Mouse (Mus musculus): ENCODE results near the gene Ndufaf2. TPM values are rescaled to one million over a fixed set of nuclear protein-coding genes. Genes with fewer than 3 reads are reported as not detected.
A peak's percentile ranks its signal among the peaks of the same experiment; 100 is the strongest.

The Ndufaf2 gene
- polyA plus RNA-seq (2012; rRNA removed) = 0.84 and 0.94 TPM in 2 replicates

DNA sequence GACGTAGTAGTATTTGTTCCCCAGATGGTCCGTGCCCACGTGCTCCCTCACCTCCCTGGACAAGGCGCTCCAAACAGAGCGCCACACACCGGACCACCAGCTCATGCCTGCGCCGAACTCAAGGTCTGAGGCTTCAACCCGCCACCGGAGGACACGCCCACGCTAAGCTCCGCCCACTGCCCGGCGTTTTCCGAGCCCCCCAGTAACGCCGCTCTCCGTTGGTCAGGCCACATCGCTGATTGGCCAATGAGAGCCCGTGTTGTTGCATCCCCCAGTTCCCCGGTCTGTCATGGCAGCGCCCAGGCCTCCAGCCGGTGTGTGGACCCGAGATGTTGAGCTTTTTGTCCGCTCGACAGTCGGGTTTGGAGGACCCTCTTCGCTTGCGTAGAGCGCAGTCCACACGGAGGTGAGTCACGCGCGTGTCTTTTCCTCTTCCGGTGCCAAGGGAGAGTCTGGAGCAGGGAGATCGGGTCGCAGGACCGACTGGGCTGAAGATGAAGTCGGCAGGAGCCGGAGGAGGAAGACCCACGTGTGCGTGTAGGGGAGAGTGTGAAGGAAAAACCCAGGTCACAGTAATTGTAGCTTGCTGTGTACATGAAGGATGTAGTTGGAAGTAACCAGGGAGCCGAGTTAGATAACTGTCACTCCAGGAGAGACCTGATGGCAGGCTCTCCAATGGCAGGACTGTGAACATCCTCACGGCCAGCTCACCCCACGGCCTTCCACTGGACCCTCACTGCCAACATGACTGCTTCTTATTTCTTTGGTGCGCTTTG is at the start of gene Ndufaf2, which contains the start of gene Ercc8:
Ndufaf2 (minus strand) TSS at position 159 of the 776 bp plus-strand sequence.
Ercc8 (plus strand) TSS at position 267 of the 776 bp plus-strand sequence.
- no peak within 1 kb of the TSS for H3K27ac ChIP-seq (ENCODE audit: insufficient read depth, low read depth, low read length)
- no peak for TF ChIP-seq CTCF (IDR thresholded peaks at IDR 0.05; ENCODE audit: extremely low read depth, insufficient read length, insufficient replicate concordance, low read depth, low read length)
- TF ChIP-seq POLR2A (IDR thresholded peaks at IDR 0.05; ENCODE audit: low read depth, low read length) = peak; percentile 32; the same call in 1 of the 2 replicates
- under 1% methylated on average over 47 of the region's 47 CpGs for WGBS

DNA sequence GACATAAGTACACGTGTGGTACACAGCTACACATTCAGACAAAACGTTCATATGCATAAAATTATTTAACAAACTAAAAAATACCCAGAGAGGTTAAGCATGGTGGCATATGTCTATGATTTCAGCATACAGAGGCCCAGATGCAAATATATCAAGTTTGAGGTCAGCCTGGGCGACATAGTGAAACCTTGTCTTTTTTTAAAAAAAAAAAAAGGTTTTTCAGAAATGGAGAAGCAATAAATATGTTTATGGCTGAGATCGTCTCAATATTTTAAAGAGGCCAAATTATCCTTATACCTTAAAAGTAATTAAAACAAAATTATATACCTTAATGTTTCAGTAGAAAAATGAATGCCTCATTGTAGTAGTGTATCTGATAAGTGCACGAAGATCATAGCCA is 49.7 kb upstream of the Ndufaf2 start:
- Histone ChIP-seq H3K36me3 (ENCODE audit: control insufficient read depth, insufficient read depth, low read length) (no peaks in the 10 kb centered on the region), H3K27me3 (ENCODE audit: control insufficient read depth, insufficient read depth, low read length) (no peaks in the 10 kb centered on the region), H3K27ac (ENCODE audit: insufficient read depth, low read depth, low read length) (no peak overlapping the region), H3K4me1 (ENCODE audit: control insufficient read depth, insufficient read depth, insufficient read length, low read length) (peaks cover 6% of the 10 kb centered on the region; the same call in 1 of the 2 replicates), H3K4me3 (ENCODE audit: low read depth, low read length) (no peak overlapping the region)
- 77% methylated on average over 5 of the region's 5 CpGs for WGBS
- TF ChIP-seq CTCF (IDR thresholded peaks at IDR 0.05; ENCODE audit: extremely low read depth, insufficient read length, insufficient replicate concordance, low read depth, low read length) = no peak
- no peak for TF ChIP-seq POLR2A (IDR thresholded peaks at IDR 0.05; ENCODE audit: low read depth, low read length)

More for the DNA sequence above, at the start of gene Ndufaf2, which contains the start of gene Ercc8:
- Histone ChIP-seq H3K4me1 (ENCODE audit: control insufficient read depth, insufficient read depth, insufficient read length, low read length) (peaks cover 7% of the 10 kb centered on the region; the same call in 1 of the 2 replicates), H3K27me3 (ENCODE audit: control insufficient read depth, insufficient read depth, low read length) (no peaks in the 10 kb centered on the region), H3K4me3 (ENCODE audit: low read depth, low read length) (peak within 1 kb of the TSS; percentile 96), H3K36me3 (ENCODE audit: control insufficient read depth, insufficient read depth, low read length) (peaks cover 4% of the 10 kb centered on the region; the same call in 1 of the 2 replicates)

DNA sequence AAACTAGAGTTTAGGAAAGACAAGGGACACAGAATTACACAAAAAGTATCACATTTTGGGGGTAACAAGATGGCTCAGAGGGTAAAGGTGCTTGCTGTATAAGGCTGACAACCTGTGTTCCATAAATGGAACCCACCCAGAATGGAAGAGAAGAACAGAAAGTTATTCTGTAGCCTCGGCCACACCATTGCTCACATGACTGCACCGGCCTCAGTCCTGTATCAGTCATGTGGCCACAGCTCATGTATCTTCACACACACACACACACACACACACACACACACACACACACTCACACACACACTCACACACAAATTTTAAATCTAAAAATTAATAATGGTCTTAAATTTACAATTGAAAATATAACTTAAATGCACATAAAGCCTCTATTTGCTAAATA is 49.0 kb upstream of the Ndufaf2 start:
- 92% methylated on average over 2 of the region's 2 CpGs for WGBS
- H3K4me1 ChIP-seq (ENCODE audit: control insufficient read depth, insufficient read depth, insufficient read length, low read length) = peaks cover 5% of the 10 kb centered on the region; the same call in 1 of the 2 replicates
- no peak overlapping the region for H3K4me3 ChIP-seq (ENCODE audit: low read depth, low read length)
- no peak overlapping the region for H3K27ac ChIP-seq (ENCODE audit: insufficient read depth, low read depth, low read length)
- H3K27me3 ChIP-seq (ENCODE audit: control insufficient read depth, insufficient read depth, low read length) = no peaks in the 10 kb centered on the region
- TF ChIP-seq POLR2A (IDR thresholded peaks at IDR 0.05; ENCODE audit: low read depth, low read length) (no peak), CTCF (IDR thresholded peaks at IDR 0.05; ENCODE audit: extremely low read depth, insufficient read length, insufficient replicate concordance, low read depth, low read length) (no peak)
- no peaks in the 10 kb centered on the region for H3K36me3 ChIP-seq (ENCODE audit: control insufficient read depth, insufficient read depth, low read length)

DNA sequence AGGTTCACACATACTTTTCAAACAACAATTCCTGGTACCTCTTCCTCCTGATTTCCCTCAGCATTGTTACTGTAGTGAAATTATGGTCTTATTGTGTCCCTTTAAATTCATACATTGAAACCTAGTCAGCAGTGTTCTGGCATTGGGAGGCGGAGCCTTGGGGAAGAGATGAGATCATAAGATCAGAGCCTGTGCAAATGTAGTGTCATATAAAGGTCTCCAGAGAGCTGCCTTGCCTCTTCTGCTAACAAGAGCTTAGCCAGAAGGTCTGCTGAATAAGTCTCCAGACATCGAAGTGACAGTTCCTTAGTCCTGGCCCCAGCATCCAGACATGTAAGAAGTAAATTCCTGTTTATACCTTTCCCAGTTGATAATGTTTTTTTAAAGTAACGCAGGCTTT is 46.4 kb upstream of the Ndufaf2 start:
- no peak for TF ChIP-seq POLR2A (IDR thresholded peaks at IDR 0.05; ENCODE audit: low read depth, low read length)
- TF ChIP-seq CTCF (IDR thresholded peaks at IDR 0.05; ENCODE audit: extremely low read depth, insufficient read length, insufficient replicate concordance, low read depth, low read length) = no peak
- WGBS = 75% methylated on average over 3 of the region's 3 CpGs
- H3K27ac ChIP-seq (ENCODE audit: insufficient read depth, low read depth, low read length) = no peak overlapping the region
- no peaks in the 10 kb centered on the region; the same call in 1 of the 2 replicates for H3K4me1 ChIP-seq (ENCODE audit: control insufficient read depth, insufficient read depth, insufficient read length, low read length)
- H3K27me3 ChIP-seq (ENCODE audit: control insufficient read depth, insufficient read depth, low read length) = no peaks in the 10 kb centered on the region
- H3K36me3 ChIP-seq (ENCODE audit: control insufficient read depth, insufficient read depth, low read length) = no peaks in the 10 kb centered on the region
- no peak overlapping the region for H3K4me3 ChIP-seq (ENCODE audit: low read depth, low read length)

DNA sequence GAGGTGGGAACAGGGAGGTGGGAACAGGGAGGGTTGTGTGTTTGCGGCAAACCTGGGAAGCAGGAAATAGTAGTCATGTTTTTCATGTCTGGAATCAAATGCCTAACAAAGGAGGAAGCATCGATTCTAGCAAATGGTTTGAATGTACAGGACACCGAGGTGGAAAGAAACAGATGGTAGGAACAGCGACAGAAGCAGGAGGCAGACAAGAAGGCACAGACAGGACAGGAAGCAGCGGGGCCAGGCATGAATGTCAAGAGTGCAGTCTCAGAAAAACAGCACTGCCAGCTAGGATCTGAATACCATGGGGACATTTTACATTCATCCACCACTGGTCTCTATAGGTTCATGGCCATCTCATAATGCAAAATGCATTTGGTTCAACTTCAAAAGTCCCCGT is 37.1 kb upstream of the Ndufaf2 start:
- TF ChIP-seq CTCF (IDR thresholded peaks at IDR 0.05; ENCODE audit: extremely low read depth, insufficient read length, insufficient replicate concordance, low read depth, low read length) = no peak
- no peak for TF ChIP-seq POLR2A (IDR thresholded peaks at IDR 0.05; ENCODE audit: low read depth, low read length)
- WGBS = 92% methylated on average over 6 of the region's 6 CpGs

DNA sequence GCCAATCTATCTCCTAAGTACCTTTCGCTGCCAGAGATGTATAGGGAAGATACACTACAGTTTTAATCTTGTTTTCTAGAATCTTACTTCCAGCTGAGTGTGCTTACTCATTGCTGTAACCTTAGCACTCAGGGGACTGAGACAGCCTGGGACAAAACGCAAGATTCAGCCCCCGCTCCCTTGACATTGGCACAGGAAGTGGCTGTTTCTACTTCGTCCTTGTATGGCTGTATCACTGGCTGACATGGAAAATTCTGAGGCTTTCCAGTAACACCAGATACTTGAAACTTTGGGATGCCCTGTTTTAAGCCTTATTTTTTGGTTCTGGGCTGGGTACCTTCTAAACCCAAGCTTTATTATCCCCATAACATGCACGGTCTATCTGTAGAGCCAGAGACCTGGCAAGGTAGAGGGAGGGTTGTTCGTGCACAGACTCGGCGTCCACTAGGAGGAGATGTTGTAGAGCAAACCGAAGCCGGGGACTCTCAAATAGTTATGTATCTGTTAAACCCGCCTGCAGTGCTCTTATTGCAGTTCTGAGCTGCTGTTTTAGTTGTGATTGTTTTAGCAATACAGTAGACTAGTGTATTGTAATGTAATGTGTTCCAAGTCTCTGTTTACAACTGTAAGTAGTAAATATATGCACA is 32.8 kb upstream of the Ndufaf2 start:
- TF ChIP-seq POLR2A (IDR thresholded peaks at IDR 0.05; ENCODE audit: low read depth, low read length) = no peak
- TF ChIP-seq CTCF (IDR thresholded peaks at IDR 0.05; ENCODE audit: extremely low read depth, insufficient read length, insufficient replicate concordance, low read depth, low read length) = peak; percentile 74; the same call in 1 of the 2 replicates
- Histone ChIP-seq H3K36me3 (ENCODE audit: control insufficient read depth, insufficient read depth, low read length) (peaks cover 16% of the 10 kb centered on the region), H3K4me1 (ENCODE audit: control insufficient read depth, insufficient read depth, insufficient read length, low read length) (no peaks in the 10 kb centered on the region), H3K27me3 (ENCODE audit: control insufficient read depth, insufficient read depth, low read length) (no peaks in the 10 kb centered on the region), H3K4me3 (ENCODE audit: low read depth, low read length) (no peak overlapping the region), H3K27ac (ENCODE audit: insufficient read depth, low read depth, low read length) (no peak overlapping the region)
- 42% methylated on average over 11 of the region's 11 CpGs for WGBS

More for the DNA sequence above, 37.1 kb upstream of the Ndufaf2 start:
- Histone ChIP-seq H3K4me1 (ENCODE audit: control insufficient read depth, insufficient read depth, insufficient read length, low read length) (no peaks in the 10 kb centered on the region), H3K36me3 (ENCODE audit: control insufficient read depth, insufficient read depth, low read length) (peaks cover 5% of the 10 kb centered on the region), H3K27ac (ENCODE audit: insufficient read depth, low read depth, low read length) (no peak overlapping the region), H3K4me3 (ENCODE audit: low read depth, low read length) (no peak overlapping the region), H3K27me3 (ENCODE audit: control insufficient read depth, insufficient read depth, low read length) (no peaks in the 10 kb centered on the region)

DNA sequence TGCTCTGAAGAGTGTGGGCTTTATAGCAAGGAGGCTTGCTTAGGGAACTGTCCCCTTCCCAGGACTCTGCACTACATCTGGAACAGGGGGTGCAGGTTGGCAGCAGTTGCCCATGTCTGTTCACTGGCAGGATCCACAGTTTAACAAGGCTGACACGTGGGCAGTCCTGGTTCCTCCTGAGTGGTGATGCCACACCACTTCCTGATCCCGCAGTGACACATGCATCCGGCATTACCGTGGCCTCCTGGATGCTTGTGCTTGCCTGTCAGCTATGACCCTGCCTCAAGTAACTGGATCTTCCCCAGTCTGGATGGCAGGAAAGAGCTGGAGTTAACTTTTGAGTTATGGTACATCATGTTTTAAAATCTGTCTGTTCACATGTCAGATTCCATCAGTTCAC is 29.6 kb upstream of the Ndufaf2 start:
- no peak for TF ChIP-seq POLR2A (IDR thresholded peaks at IDR 0.05; ENCODE audit: low read depth, low read length)
- TF ChIP-seq CTCF (IDR thresholded peaks at IDR 0.05; ENCODE audit: extremely low read depth, insufficient read length, insufficient replicate concordance, low read depth, low read length) = no peak
- Histone ChIP-seq H3K27me3 (ENCODE audit: control insufficient read depth, insufficient read depth, low read length) (no peaks in the 10 kb centered on the region), H3K4me1 (ENCODE audit: control insufficient read depth, insufficient read depth, insufficient read length, low read length) (no peaks in the 10 kb centered on the region), H3K36me3 (ENCODE audit: control insufficient read depth, insufficient read depth, low read length) (peaks cover 24% of the 10 kb centered on the region), H3K27ac (ENCODE audit: insufficient read depth, low read depth, low read length) (no peak overlapping the region), H3K4me3 (ENCODE audit: low read depth, low read length) (no peak overlapping the region)
- 89% methylated on average over 4 of the region's 4 CpGs for WGBS

All from small intestine, adult 2 months (tissue).